Mouse (Mus musculus) CH12.LX (cell line): ENCODE measurements around the gene Slc9a8. TPM values are rescaled to one million over a fixed set of nuclear protein-coding genes. Genes with fewer than 3 reads are reported as not detected.

Experiments used
- DNase-seq: peaks from one replicate; pipeline ENCODE4 v3.0.0-alpha.2; 2013; ENCODE audit errors: extremely low read depth
- H3K27ac ChIP-seq: 2 replicates; pipeline ENCODE4 v1.5.1; 2012; ENCODE audit warnings: low read depth, mild to moderate bottlenecking, control low read depth, moderate library complexity; ENCODE audit not compliant: insufficient read depth
- H3K27me3 ChIP-seq: replicated peaks from 2 replicates; pipeline ENCODE3; 2012; ENCODE audit warnings: inconsistent platforms
- H3K36me3 ChIP-seq, 2 experiments: replicated peaks in 1 of 2; 2 replicates each; pipeline versions ENCODE3 to v1.6.1; 2012; ENCODE audit warnings: inconsistent platforms in 1 of 2, low read length in 1 of 2, mild to moderate bottlenecking in 1 of 2, mixed read lengths in 1 of 2, moderate library complexity in 1 of 2; ENCODE audit not compliant: control insufficient read depth in 1 of 2, insufficient read depth in 1 of 2
- H3K4me1 ChIP-seq, 2 experiments: 2 replicates each; pipeline ENCODE4 v1.6.1; 2012; ENCODE audit warnings: inconsistent platforms in 1 of 2, moderate library complexity in 1 of 2; ENCODE audit not compliant: insufficient read depth in 2 of 2, control insufficient read depth in 1 of 2
- H3K4me2 ChIP-seq: 2 replicates; pipeline ENCODE4 v1.6.1; 2012; ENCODE audit warnings: low read depth, mild to moderate bottlenecking, control low read depth; ENCODE audit not compliant: poor library complexity, insufficient read depth, severe bottlenecking
- H3K4me3 ChIP-seq, 3 experiments: fragments of 150-350 bp in 1 of 3; sonication (generic) in 1 of 3; replicated peaks in 1 of 3; 2 replicates each; pipeline versions ENCODE3 to v1.5.1; 2011 to 2012; ENCODE audit warnings: low read depth in 2 of 3, low read length in 2 of 3, mild to moderate bottlenecking in 2 of 3, moderate library complexity in 2 of 3, control low read depth in 1 of 3, improper control_type of control experiment in 1 of 3, inconsistent platforms in 1 of 3, mixed read lengths in 1 of 3; ENCODE audit not compliant: poor library complexity in 1 of 3
- H3K79me2 ChIP-seq: replicated peaks from 2 replicates; pipeline ENCODE4 v1.6.1; 2012; ENCODE audit warnings: mild to moderate bottlenecking, moderate library complexity; ENCODE audit not compliant: control insufficient read depth, poor library complexity, insufficient read depth, severe bottlenecking; ENCODE audit errors: extremely low read depth
- H3K9ac ChIP-seq: 2 replicates; pipeline ENCODE4 v1.6.1; 2012; ENCODE audit warnings: low read depth, mild to moderate bottlenecking, control low read depth, moderate library complexity; ENCODE audit not compliant: insufficient read depth
- H3K9me3 ChIP-seq: replicated peaks from 2 replicates; pipeline ENCODE3; 2012; ENCODE audit warnings: low read length, inconsistent platforms, mixed read lengths
- ELF1 ChIP-seq: IDR thresholded peaks from 2 replicates; pipeline ENCODE4 v1.6.1; 2014; ENCODE audit warnings: low read depth, mild to moderate bottlenecking, inconsistent platforms, low read length, improper control_type of control experiment
- EP300 ChIP-seq: IDR thresholded peaks from 2 replicates; pipeline ENCODE4 v1.6.1; 2011; ENCODE audit warnings: low read length, improper control_type of control experiment
- ETS1 ChIP-seq: conservative IDR thresholded peaks from 2 replicates; pipeline ENCODE4 v1.6.1; 2012; ENCODE audit warnings: low read depth, mild to moderate bottlenecking, inconsistent platforms, low read length, improper control_type of control experiment, moderate library complexity
- GABPA ChIP-seq: IDR thresholded peaks from 2 replicates; pipeline ENCODE4 v1.6.1; 2012; ENCODE audit warnings: low read depth, low read length, improper control_type of control experiment, inconsistent platforms; ENCODE audit not compliant: insufficient replicate concordance
- IRF4 ChIP-seq: IDR thresholded peaks from 2 replicates; pipeline ENCODE4 v1.6.1; 2014; ENCODE audit warnings: low read depth, mild to moderate bottlenecking, inconsistent platforms, low read length, improper control_type of control experiment
- JUN ChIP-seq: IDR thresholded peaks from 2 replicates; pipeline ENCODE4 v1.6.1; 2011; ENCODE audit warnings: low read depth, mild to moderate bottlenecking, low read length, improper control_type of control experiment, moderate library complexity; ENCODE audit not compliant: insufficient read depth
- MAX ChIP-seq: IDR thresholded peaks from 2 replicates; pipeline ENCODE4 v1.6.1; 2011; ENCODE audit warnings: low read length, improper control_type of control experiment
- MAZ ChIP-seq: IDR thresholded peaks from 2 replicates; pipeline ENCODE4 v1.6.1; 2012; ENCODE audit warnings: low read depth, mild to moderate bottlenecking, inconsistent platforms, low read length, improper control_type of control experiment, moderate library complexity
- MYC ChIP-seq: IDR thresholded peaks from 2 replicates; pipeline ENCODE4 v1.6.1; 2011; ENCODE audit warnings: low read depth, mild to moderate bottlenecking, improper control_type of control experiment, low read length
- NELFE ChIP-seq: IDR thresholded peaks from 2 replicates; pipeline ENCODE4 v1.6.1; 2011; ENCODE audit warnings: low read depth, low read length, improper control_type of control experiment
- NRF1 ChIP-seq: IDR thresholded peaks from 2 replicates; pipeline ENCODE4 v1.6.1; 2014; ENCODE audit warnings: low read depth, mild to moderate bottlenecking, inconsistent platforms, low read length, improper control_type of control experiment, moderate library complexity
- PAX5 ChIP-seq: IDR thresholded peaks from 2 replicates; pipeline ENCODE4 v1.6.1; 2012; ENCODE audit warnings: low read length, inconsistent platforms, mixed read lengths
- POLR2A ChIP-seq: IDR thresholded peaks from 2 replicates; pipeline ENCODE4 v1.6.1; 2011; ENCODE audit warnings: low read depth, mild to moderate bottlenecking, improper control_type of control experiment, low read length
- POLR2AphosphoS2 ChIP-seq: IDR thresholded peaks from 2 replicates; pipeline ENCODE4 v1.6.1; 2011; ENCODE audit warnings: low read depth, low read length, improper control_type of control experiment
- RAD21 ChIP-seq: IDR thresholded peaks from 2 replicates; pipeline ENCODE4 v1.6.1; 2011; ENCODE audit warnings: low read depth, mild to moderate bottlenecking, low read length, improper control_type of control experiment, moderate library complexity
- SIN3A ChIP-seq: IDR thresholded peaks from 2 replicates; pipeline ENCODE4 v1.6.1; 2012; ENCODE audit warnings: low read length, improper control_type of control experiment, inconsistent platforms
- SMC3 ChIP-seq: IDR thresholded peaks from 2 replicates; pipeline ENCODE4 v1.6.1; 2011; ENCODE audit warnings: low read depth, low read length, improper control_type of control experiment
- UBTF ChIP-seq: IDR thresholded peaks from 2 replicates; pipeline ENCODE4 v1.6.1; 2012; ENCODE audit warnings: low read depth, mild to moderate bottlenecking, inconsistent platforms, low read length, improper control_type of control experiment, moderate library complexity
- USF1 ChIP-seq: IDR thresholded peaks from 2 replicates; pipeline ENCODE4 v1.6.1; 2014; ENCODE audit warnings: low read depth, mild to moderate bottlenecking, inconsistent platforms, low read length, improper control_type of control experiment
- dilution Hi-C: fragments of 300-500 bp; cut with MboI; formaldehyde crosslinking; loops from 2 replicates; pipeline ENCODE4 v1.14.3; 2020; ENCODE audit warnings: low sequenced_read_pairs; ENCODE audit not compliant: extremely low pct_unique_long_range_greater_than_20kb, extremely low pct_ligation_motif_present
- in situ Hi-C: fragments of 300-500 bp; cut with MboI; formaldehyde crosslinking; loops from 3 replicates; pipeline ENCODE4 v1.14.3; 2019; ENCODE audit warnings: low sequenced_read_pairs, low pct_ligation_motif_present, low pct_unique_long_range_greater_than_20kb, mixed read lengths
- polyA plus RNA-seq: library from polyadenylated mRNA; unstranded; fragments of >175 nt; gene quantifications from 2 replicates; pipeline ENCODE4 v1.2.1, GENCODE M21; 2012; ENCODE audit warnings: low read depth; ENCODE audit not compliant: insufficient read length
- total RNA-seq, 2 experiments: library from RNA; depleted of rRNA; stranded (reverse); fragments of 300-350 nt in 1 of 2; fragments of >200 nt in 1 of 2; gene quantifications; 2 replicates each; pipeline ENCODE4 v1.2.3; 2012 to 2014

Slc9a8 gene
- total and polyA plus RNA-seq, 3 experiments = 14.5 to 26.0 (median 25.0) TPM

DNA sequence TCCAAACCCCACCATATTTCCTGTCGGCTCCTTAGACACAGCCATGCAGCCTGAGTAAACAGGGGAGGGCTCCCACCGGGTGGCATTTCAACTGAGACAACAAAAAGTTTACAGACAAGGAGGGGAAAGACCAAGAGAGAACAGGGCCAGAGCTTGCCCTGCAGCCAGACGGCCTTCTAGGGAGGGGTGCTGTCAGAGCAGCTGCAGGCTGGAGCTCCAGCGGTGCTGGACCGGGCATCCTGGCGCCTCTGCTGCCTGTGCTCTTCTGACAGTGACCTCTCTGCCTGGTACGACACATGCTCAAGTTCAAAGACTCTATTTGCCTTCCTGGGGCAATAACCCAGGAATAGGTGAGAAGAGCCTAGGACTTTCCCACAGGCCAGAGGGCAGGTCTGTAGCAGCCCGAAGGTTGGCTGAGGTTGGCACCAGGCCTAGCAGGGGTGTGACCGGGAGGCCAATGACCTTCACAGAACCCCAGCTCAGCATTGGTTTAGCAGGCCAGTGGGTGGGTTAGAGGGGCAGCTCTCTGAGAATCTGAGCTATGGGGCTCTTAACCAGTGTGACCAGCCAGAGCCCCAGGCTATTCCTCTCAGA lies 5.4 kb upstream of the Slc9a8 start:
- Histone ChIP-seq H3K36me3 (no peaks in the 10 kb centered on the region), H3K4me3 (no peak overlapping the region), H3K9me3 (peaks cover 8% of the 10 kb centered on the region), H3K27ac (no peak overlapping the region), H3K27me3 (no peaks in the 10 kb centered on the region), H3K4me1 (peaks cover 2 to 23% of the 10 kb centered on the region in 2 experiments; a peak in 3 of 4 replicates), H3K4me2 (no peak overlapping the region), H3K79me2 (0 out of 2 replicates have a peak, but pooled peaks cover 6% of the 10 kb centered on the region), H3K9ac (no peak overlapping the region)
- dilution Hi-C loops = no loop called here
- in situ Hi-C loops = loop anchor here (25.0 kb wide), 1 partner anchor 129 kb away; no protein-coding TSS in a partner anchor
- no peak for TF ChIP-seq IRF4
- no peak for TF ChIP-seq SMC3
- DNase-seq = no peak

DNA sequence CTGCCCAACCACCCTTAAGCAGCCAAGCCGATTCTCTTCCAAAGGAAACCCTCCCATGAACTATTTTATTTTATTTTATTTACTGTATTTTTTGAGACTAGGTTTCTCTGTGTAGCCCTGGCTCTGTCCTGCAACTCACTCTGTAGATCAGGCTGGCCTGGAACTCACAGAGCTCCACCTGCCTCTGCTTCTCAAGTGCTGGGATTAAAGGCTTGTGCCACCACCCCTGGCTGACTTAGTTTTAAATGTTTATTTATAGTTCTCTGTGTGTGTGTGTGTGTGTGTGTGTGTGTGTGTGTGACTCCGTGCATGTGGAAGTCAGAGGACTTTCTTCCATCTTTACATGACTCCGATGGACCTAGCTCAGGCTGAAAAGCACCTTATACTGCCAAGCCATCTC lies 4.5 kb upstream of the Slc9a8 start:
- Histone ChIP-seq H3K9me3 (peaks cover 8% of the 10 kb centered on the region), H3K27me3 (no peaks in the 10 kb centered on the region), H3K9ac (no peak overlapping the region), H3K4me1 (peaks cover 2 to 23% of the 10 kb centered on the region in 2 experiments; a peak in 3 of 4 replicates), H3K27ac (no peak overlapping the region), H3K36me3 (no peaks in the 10 kb centered on the region), H3K4me2 (no peak overlapping the region), H3K79me2 (peaks cover 8% of the 10 kb centered on the region)
- no peak for DNase-seq
- in situ Hi-C loops = loop anchor here (25.0 kb wide), 1 partner anchor 130 kb away; no protein-coding TSS in a partner anchor
- TF ChIP-seq NRF1 (no peak), SMC3 (no peak), POLR2A (no peak), PAX5 (no peak), ETS1 (no peak), RAD21 (no peak), UBTF (no peak), ELF1 (no peak), EP300 (no peak), USF1 (no peak), MYC (no peak), POLR2AphosphoS2 (no peak), SIN3A (no peak), JUN (no peak), NELFE (no peak), GABPA (no peak), MAX (no peak), MAZ (no peak)
- TF ChIP-seq, all 38 proteins: peak for 0
- dilution Hi-C loops = no loop called here
- no peak overlapping the region for H3K4me3 ChIP-seq
